Mouse (Mus musculus): ENCODE results near the gene Kank3.
"Not testable (repeated sequence)": the region's sequence is repeated elsewhere in the genome, so short reads cannot be mapped to it uniquely, and the experiment has no call there.

The Kank3 gene

GRCm38 (mm10) chr17:33807181-33807888 lies 3.0 kb upstream of the Kank3 start:
- no peak for DNase-seq (ENCODE audit: low spot score in 2 of 2)

- DNase-seq (ENCODE audit: low spot score in 2 of 2): no peak
Measured at GRCm38 (mm10) chr17:33808192-33808591, 2.1 kb upstream of the Kank3 start.

- no peak for DNase-seq (ENCODE audit: low spot score in 2 of 2)
Measured at GRCm38 (mm10) chr17:33811142-33811516, 810 bp downstream of the Kank3 start.

GRCm38 (mm10) chr17:33812475-33812874 lies 2.2 kb downstream of the Kank3 start:
- DNase-seq (ENCODE audit: low spot score in 2 of 2): no peak

- DNase-seq (ENCODE audit: low spot score in 2 of 2): no peak
Measured at GRCm38 (mm10) chr17:33812990-33813389, 2.7 kb downstream of the Kank3 start.

GRCm38 (mm10) chr17:33815399-33815798 lies 5.1 kb downstream of the Kank3 start:
- DNase-seq (ENCODE audit: low spot score in 2 of 2): no peak

GRCm38 (mm10) chr17:33816612-33817011 lies 6.3 kb downstream of the Kank3 start:
- no peak for DNase-seq (ENCODE audit: low spot score in 2 of 2)

GRCm38 (mm10) chr17:33817184-33817968 lies 7.1 kb downstream of the Kank3 start:
- DNase-seq (ENCODE audit: low spot score in 2 of 2): peak; percentile 83 to 87

- DNase-seq (ENCODE audit: low spot score in 2 of 2): no peak
Measured at GRCm38 (mm10) chr17:33817969-33818643, 7.8 kb downstream of the Kank3 start.

GRCm38 (mm10) chr17:33822436-33822959 lies 12.2 kb downstream of the Kank3 start:
- no peak for DNase-seq (ENCODE audit: low spot score in 2 of 2)

GRCm38 (mm10) chr17:33823171-33823570 lies 12.9 kb downstream of the Kank3 start:
- not testable (repeated sequence) for DNase-seq (ENCODE audit: low spot score in 2 of 2)

GRCm38 (mm10) chr17:33824084-33824996 lies 14.0 kb downstream of the Kank3 start, which contains the start of the genes Rps28 and Ndufa7:
Gene Rps28 (minus strand): TSS chr17:33824562.
Gene Ndufa7 (plus strand): TSS chr17:33824572.
- DNase-seq (ENCODE audit: low spot score in 2 of 2): peak; percentile 94 to 98

GRCm38 (mm10) chr17:33824997-33825330 lies 14.6 kb downstream of the Kank3 start:
- not testable (repeated sequence) for DNase-seq (ENCODE audit: low spot score in 2 of 2)

- DNase-seq (ENCODE audit: low spot score in 2 of 2): no peak
Measured at GRCm38 (mm10) chr17:33825462-33825861, 15.1 kb downstream of the Kank3 start.

- peak in 1 of 2 experiments; percentile 78 for DNase-seq (ENCODE audit: low spot score in 2 of 2)
Measured at GRCm38 (mm10) chr17:33826850-33827249, 16.5 kb downstream of the Kank3 start.

- no peak for DNase-seq (ENCODE audit: low spot score in 2 of 2)
Measured at GRCm38 (mm10) chr17:33828892-33829291, 18.6 kb downstream of the Kank3 start.

- no peak for DNase-seq (ENCODE audit: low spot score in 2 of 2)
Measured at GRCm38 (mm10) chr17:33829561-33829960, 19.2 kb downstream of the Kank3 start.

GRCm38 (mm10) chr17:33842966-33843795 lies 32.9 kb downstream of the Kank3 start, which contains the start of gene Cd320:
Gene Cd320 (plus strand): TSS chr17:33843091.
- DNase-seq (ENCODE audit: low spot score in 2 of 2): peak; percentile 77 to 93

- DNase-seq (ENCODE audit: low spot score in 2 of 2): no peak
Measured at GRCm38 (mm10) chr17:33844196-33844595, 33.9 kb downstream of the Kank3 start.

- DNase-seq (ENCODE audit: low spot score in 2 of 2): no peak
Measured at GRCm38 (mm10) chr17:33848139-33848538, 37.8 kb downstream of the Kank3 start.

All from left cerebral cortex, adult 9 months (tissue).